Mouse (Mus musculus): ENCODE measurements around the gene Ing2. TPM values are rescaled to one million over a fixed set of nuclear protein-coding genes. Genes with fewer than 3 reads are reported as not detected.
A peak's percentile ranks its signal among the peaks of the same experiment; 100 is the strongest.

Ing2 gene
- polyA plus RNA-seq, 1 experiment: 16.6 TPM

DNA sequence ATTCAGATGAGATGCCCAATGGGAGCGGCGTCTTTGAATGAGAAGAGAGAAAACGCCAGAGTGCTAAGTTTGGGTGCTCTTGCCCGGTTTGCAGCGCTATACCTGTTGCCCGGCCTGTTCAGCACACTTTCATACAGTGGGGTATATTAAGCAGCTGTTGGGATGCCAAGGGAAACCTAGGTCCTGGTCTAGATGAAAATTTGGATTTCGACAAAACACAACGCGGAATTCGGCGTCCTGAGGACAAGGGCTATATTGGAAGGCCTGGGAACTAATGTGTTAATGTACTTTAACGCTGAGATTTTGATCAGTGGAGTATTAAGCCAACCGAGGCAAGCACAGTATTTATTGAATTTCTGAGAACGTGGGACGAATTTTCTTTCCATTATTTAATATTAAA lies 868 bp upstream of the Ing2 start:
- Histone ChIP-seq H3K27me3 (ENCODE audit: control insufficient read depth, insufficient read depth, low read length) (no peaks in the 10 kb centered on the region), H3K36me3 (ENCODE audit: control insufficient read depth, insufficient read depth, low read length) (no peaks in the 10 kb centered on the region), H3K4me3 (ENCODE audit: control insufficient read depth, low read depth, low read length) (peak overlapping the region; percentile 99), H3K4me1 (ENCODE audit: control insufficient read depth, insufficient read depth, low read length) (peaks cover 6% of the 10 kb centered on the region; the same call in 1 of the 2 replicates), H3K27ac (ENCODE audit: control insufficient read depth, insufficient read depth, low read depth, low read length) (peak overlapping the region; percentile 98)
- no peak for TF ChIP-seq POLR2A (IDR thresholded peaks at IDR 0.05; ENCODE audit: control insufficient read depth, low read depth, low read length)
- TF ChIP-seq CTCF (IDR thresholded peaks at IDR 0.05; ENCODE audit: control insufficient read depth, insufficient read depth, insufficient replicate concordance, low read depth, low read length): no peak

DNA sequence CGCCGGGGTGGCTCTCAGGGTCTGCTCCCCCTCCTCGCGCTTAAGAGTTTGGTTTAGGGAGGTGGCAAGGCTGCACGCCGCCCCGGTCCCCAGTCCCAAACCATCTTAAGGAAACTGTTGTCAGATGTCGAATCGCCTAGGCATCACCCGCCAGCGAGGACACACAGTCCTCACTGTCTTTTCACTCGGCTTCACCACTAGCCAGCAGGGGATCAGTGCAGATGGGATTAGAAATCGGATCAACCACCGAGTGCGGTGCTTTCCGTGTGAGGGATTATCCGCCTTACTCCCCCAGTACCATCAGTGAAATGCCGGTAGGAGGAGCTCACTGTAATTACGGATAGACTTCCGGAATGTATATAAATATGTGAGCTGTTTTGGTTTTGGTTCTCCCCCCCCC lies 430 bp upstream of the Ing2 start:
- H3K4me1 ChIP-seq (ENCODE audit: control insufficient read depth, insufficient read depth, low read length): peaks cover 6% of the 10 kb centered on the region; the same call in 1 of the 2 replicates
- H3K27me3 ChIP-seq (ENCODE audit: control insufficient read depth, insufficient read depth, low read length): no peaks in the 10 kb centered on the region
- peak overlapping the region; percentile 98 for H3K27ac ChIP-seq (ENCODE audit: control insufficient read depth, insufficient read depth, low read depth, low read length)
- no peaks in the 10 kb centered on the region for H3K36me3 ChIP-seq (ENCODE audit: control insufficient read depth, insufficient read depth, low read length)
- peak overlapping the region; percentile 99 for H3K4me3 ChIP-seq (ENCODE audit: control insufficient read depth, low read depth, low read length)
- TF ChIP-seq CTCF (IDR thresholded peaks at IDR 0.05; ENCODE audit: control insufficient read depth, insufficient read depth, insufficient replicate concordance, low read depth, low read length) (no peak), POLR2A (IDR thresholded peaks at IDR 0.05; ENCODE audit: control insufficient read depth, low read depth, low read length) (no peak)

DNA sequence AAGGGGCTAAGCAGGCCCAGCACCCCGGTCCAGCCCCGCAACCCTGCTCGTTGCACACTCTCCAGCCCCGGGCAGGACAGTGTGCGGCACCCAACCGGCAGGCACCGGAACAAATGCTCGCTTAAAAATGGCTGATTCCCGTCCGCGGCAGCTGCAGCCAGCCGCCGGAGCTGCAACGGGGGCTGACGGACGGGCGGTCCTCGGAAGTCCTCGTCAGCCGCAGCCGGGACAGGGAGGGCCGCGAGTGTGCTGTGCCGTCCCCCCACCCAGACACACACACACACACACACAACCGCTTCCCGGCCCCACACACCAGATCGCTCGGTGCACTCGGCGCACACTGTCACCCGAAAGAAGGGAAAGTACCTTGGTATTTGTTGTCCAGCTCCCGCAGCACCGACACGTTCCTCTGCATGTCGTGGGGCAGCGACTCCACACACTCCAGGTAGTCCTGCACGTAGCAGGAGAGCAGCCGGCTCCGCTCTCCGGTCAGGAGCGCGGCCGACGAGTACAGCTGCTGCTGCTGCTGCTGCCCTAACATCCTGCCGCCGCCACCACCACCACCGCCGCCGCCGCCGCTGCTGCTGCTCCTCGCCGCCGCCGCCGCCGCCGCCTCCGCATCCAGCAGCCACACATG lies 1.1 kb downstream of the Ing2 start:
- Histone ChIP-seq H3K27me3 (ENCODE audit: control insufficient read depth, insufficient read depth, low read length) (no peaks in the 10 kb centered on the region), H3K27ac (ENCODE audit: control insufficient read depth, insufficient read depth, low read depth, low read length) (peak overlapping the region; percentile 92), H3K36me3 (ENCODE audit: control insufficient read depth, insufficient read depth, low read length) (no peaks in the 10 kb centered on the region), H3K4me1 (ENCODE audit: control insufficient read depth, insufficient read depth, low read length) (peaks cover 6% of the 10 kb centered on the region; the same call in 1 of the 2 replicates), H3K4me3 (ENCODE audit: control insufficient read depth, low read depth, low read length) (peak overlapping the region; percentile 99)
- TF ChIP-seq CTCF (IDR thresholded peaks at IDR 0.05; ENCODE audit: control insufficient read depth, insufficient read depth, insufficient replicate concordance, low read depth, low read length): no peak
- TF ChIP-seq POLR2A (IDR thresholded peaks at IDR 0.05; ENCODE audit: control insufficient read depth, low read depth, low read length): no peak; the same call in 1 of the 2 replicates

DNA sequence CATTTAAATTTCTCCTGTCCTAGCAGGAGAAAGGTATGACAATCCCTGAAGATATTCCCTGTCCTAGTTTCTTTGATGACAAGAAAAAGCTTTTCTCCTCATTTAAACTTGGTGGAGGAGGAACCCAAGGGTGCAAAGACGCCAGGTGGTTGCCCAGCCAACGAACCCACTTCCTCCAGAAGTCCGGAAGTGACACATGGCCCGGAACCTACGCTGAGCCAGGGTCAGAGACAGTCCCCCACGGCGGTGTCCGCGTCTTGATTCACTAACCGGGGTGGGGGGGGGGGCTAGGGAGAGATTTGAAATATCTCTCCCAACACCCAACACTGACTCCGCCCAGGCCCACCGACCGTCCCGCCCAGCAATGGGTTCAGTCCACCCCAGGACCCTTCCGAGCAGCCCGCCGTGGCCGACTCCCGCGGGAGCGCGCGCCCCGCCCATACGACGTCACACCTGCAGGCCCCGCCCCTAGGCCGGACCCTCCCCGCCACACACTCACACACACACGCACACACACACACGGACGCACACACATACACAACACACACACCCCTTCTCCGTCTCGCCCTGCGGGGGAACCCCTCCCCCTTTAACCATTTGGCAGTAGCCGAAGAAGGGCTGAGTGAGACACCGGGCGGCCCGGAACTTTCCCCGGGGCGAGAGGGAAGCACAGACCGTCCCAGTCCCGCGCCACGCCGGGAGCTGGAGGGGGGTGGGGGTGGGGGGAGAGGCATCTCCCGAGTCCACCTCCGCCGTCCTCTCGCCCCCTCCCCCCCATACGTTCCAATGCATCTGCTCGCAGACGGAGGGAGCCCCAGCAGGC lies 1.8 kb downstream of the Ing2 start:
- H3K27ac ChIP-seq (ENCODE audit: control insufficient read depth, insufficient read depth, low read depth, low read length): peak overlapping the region; percentile 92
- H3K4me1 ChIP-seq (ENCODE audit: control insufficient read depth, insufficient read depth, low read length): peaks cover 6% of the 10 kb centered on the region; the same call in 1 of the 2 replicates
- peaks cover 4% of the 10 kb centered on the region for H3K36me3 ChIP-seq (ENCODE audit: control insufficient read depth, insufficient read depth, low read length)
- H3K27me3 ChIP-seq (ENCODE audit: control insufficient read depth, insufficient read depth, low read length): no peaks in the 10 kb centered on the region
- peak overlapping the region; percentile 99 for H3K4me3 ChIP-seq (ENCODE audit: control insufficient read depth, low read depth, low read length)
- no peak for TF ChIP-seq CTCF (IDR thresholded peaks at IDR 0.05; ENCODE audit: control insufficient read depth, insufficient read depth, insufficient replicate concordance, low read depth, low read length)
- TF ChIP-seq POLR2A (IDR thresholded peaks at IDR 0.05; ENCODE audit: control insufficient read depth, low read depth, low read length): peak; percentile 49; the same call in 1 of the 2 replicates

DNA sequence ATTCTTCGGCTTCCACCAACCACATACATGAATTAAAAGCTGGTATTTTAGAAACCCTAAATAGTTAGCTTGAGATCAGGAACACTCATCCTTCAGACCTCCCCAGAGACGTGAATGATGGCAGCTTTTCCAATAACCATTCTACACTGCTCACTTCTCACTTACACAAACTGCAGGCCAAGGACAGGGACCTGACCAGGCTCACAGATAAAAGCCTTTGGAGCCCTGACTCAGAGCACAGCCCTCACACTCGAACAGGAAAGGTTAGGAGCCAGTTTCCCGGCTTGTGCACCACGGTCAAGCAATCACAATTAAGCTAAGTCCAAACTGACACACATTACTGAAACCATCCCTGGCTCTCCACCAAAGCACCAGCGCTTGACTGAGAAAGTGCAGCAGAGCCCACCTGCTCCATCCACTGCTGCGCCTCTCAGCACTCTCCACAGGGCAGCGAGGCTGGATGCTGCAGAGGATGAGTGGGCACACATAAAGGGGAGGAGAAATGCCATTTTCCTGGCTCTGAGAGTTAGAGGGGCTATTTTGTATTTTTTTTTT lies 11.0 kb downstream of the Ing2 start:
- Histone ChIP-seq H3K4me3 (ENCODE audit: control insufficient read depth, low read depth, low read length) (no peak overlapping the region), H3K27me3 (ENCODE audit: control insufficient read depth, insufficient read depth, low read length) (no peaks in the 10 kb centered on the region), H3K4me1 (ENCODE audit: control insufficient read depth, insufficient read depth, low read length) (no peaks in the 10 kb centered on the region), H3K27ac (ENCODE audit: control insufficient read depth, insufficient read depth, low read depth, low read length) (no peak overlapping the region), H3K36me3 (ENCODE audit: control insufficient read depth, insufficient read depth, low read length) (peaks cover 4% of the 10 kb centered on the region)
- no peak for TF ChIP-seq POLR2A (IDR thresholded peaks at IDR 0.05; ENCODE audit: control insufficient read depth, low read depth, low read length)
- TF ChIP-seq CTCF (IDR thresholded peaks at IDR 0.05; ENCODE audit: control insufficient read depth, insufficient read depth, insufficient replicate concordance, low read depth, low read length): no peak

DNA sequence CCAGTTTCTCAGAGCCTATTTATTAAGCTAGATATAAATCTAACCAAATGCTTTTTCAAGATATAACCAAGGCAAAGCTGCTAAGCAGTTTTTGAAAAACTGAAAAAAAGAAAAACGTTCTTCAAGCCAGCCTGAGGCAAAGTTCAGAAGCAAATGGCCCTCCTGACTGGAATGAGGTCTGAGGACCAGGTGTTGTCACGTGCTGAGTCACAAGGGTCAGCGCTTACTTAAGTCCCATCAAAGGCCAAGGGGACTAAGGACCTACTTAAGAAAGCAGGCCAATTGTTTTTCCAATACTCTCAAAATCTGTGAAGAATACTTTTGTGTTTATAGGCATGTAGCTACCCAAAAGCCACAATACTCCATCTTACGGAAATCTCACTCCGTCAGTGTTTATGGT lies 12.2 kb downstream of the Ing2 start:
- no peaks in the 10 kb centered on the region for H3K4me1 ChIP-seq (ENCODE audit: control insufficient read depth, insufficient read depth, low read length)
- H3K27me3 ChIP-seq (ENCODE audit: control insufficient read depth, insufficient read depth, low read length): no peaks in the 10 kb centered on the region
- no peak overlapping the region for H3K27ac ChIP-seq (ENCODE audit: control insufficient read depth, insufficient read depth, low read depth, low read length)
- no peak overlapping the region for H3K4me3 ChIP-seq (ENCODE audit: control insufficient read depth, low read depth, low read length)
- no peaks in the 10 kb centered on the region for H3K36me3 ChIP-seq (ENCODE audit: control insufficient read depth, insufficient read depth, low read length)
- TF ChIP-seq POLR2A (IDR thresholded peaks at IDR 0.05; ENCODE audit: control insufficient read depth, low read depth, low read length): no peak
- no peak for TF ChIP-seq CTCF (IDR thresholded peaks at IDR 0.05; ENCODE audit: control insufficient read depth, insufficient read depth, insufficient replicate concordance, low read depth, low read length)

DNA sequence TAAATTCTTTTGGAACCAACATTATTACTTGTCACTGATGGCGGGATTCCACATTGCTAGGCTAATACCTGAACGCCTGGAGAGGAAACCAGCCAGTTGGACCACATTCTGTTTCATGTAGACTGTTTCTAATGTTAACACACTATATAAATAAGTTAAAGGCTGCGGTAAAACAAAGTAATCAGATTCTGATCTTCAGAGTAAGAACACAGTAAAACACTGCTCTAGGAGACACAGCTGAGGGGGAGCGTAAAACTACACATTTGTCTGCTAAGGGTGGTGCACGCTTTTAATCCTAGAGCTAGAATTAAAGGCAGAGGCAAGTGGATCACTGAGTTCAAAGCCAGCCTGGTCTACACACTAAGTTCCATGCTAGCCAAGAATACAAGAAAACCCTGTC lies 12.6 kb downstream of the Ing2 start:
- TF ChIP-seq POLR2A (IDR thresholded peaks at IDR 0.05; ENCODE audit: control insufficient read depth, low read depth, low read length): no peak
- TF ChIP-seq CTCF (IDR thresholded peaks at IDR 0.05; ENCODE audit: control insufficient read depth, insufficient read depth, insufficient replicate concordance, low read depth, low read length): no peak
- Histone ChIP-seq H3K27ac (ENCODE audit: control insufficient read depth, insufficient read depth, low read depth, low read length) (no peak overlapping the region), H3K27me3 (ENCODE audit: control insufficient read depth, insufficient read depth, low read length) (no peaks in the 10 kb centered on the region), H3K4me1 (ENCODE audit: control insufficient read depth, insufficient read depth, low read length) (no peaks in the 10 kb centered on the region), H3K4me3 (ENCODE audit: control insufficient read depth, low read depth, low read length) (no peak overlapping the region), H3K36me3 (ENCODE audit: control insufficient read depth, insufficient read depth, low read length) (no peaks in the 10 kb centered on the region)
